Mouse (Mus musculus) megakaryocyte, embryonic 14.5 days (primary cell): ENCODE results near the gene Tmem52.

Source experiments
- FLI1 ChIP-seq: IDR thresholded peaks from 2 replicates; pipeline ENCODE4 v1.6.1; 2012; ENCODE audit warnings: low read length, inconsistent platforms, mixed read lengths
- GATA1 ChIP-seq: IDR thresholded peaks from 3 replicates; pipeline ENCODE4 v1.6.1; 2012; ENCODE audit warnings: mixed read lengths, low read length, inconsistent platforms, borderline replicate concordance

DNA sequence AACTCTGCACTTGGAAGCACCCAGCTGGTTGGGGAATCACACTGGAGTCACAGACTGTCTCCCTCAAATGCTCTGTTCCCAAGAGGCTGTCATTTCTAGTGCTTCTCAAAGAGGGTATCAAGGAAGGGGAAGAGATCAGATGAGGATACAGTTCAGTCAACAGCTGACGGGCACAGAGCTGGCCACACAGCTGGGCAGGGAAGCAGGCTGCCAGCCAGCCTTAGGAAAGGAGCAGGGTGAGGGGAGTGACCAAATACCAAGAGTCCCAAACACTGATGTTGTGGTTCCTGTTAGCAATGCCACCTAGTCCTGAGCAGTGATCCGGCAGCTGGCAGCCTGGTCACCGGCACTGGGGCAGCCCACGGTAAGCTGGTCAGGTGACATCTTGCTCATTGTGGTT is 4.9 kb upstream of the Tmem52 start:
- no peak for TF ChIP-seq GATA1
- TF ChIP-seq FLI1, result no peak
